Mouse (Mus musculus) liver, embryonic 11.5 days (tissue): ENCODE data around the gene Opalin. TPM values are rescaled to one million over a fixed set of nuclear protein-coding genes. Genes with fewer than 3 reads are reported as not detected.

Experiments
- ATAC-seq: fragments of 200-750 bp; cut with Nextera tagmentation; replicated peaks from 2 replicates; pipeline ENCODE4 v1.8.0; 2017; ENCODE audit warnings: moderate number of reproducible peaks, mild to moderate bottlenecking, moderate TSS enrichment, moderate library complexity; ENCODE audit not compliant: low FRiP score
- DNase-seq: peaks from one replicate; pipeline ENCODE4 v3.0.0-alpha.2; 2017; ENCODE audit warnings: low spot score
- H3K27ac ChIP-seq: fragments of 300-500 bp; sonication (generic); 2 replicates; pipeline ENCODE4 v1.5.1; 2014; ENCODE audit warnings: mild to moderate bottlenecking, low read depth, low read length, control low read depth
- H3K27me3 ChIP-seq: fragments of 300-500 bp; sonication (generic); replicated peaks from 2 replicates; pipeline ENCODE4 v1.6.1; 2014; ENCODE audit warnings: low read length, mixed read lengths; ENCODE audit not compliant: control insufficient read depth, insufficient read depth
- H3K36me3 ChIP-seq: fragments of 300-500 bp; sonication (generic); 2 replicates; pipeline ENCODE4 v1.6.1; 2014; ENCODE audit warnings: mild to moderate bottlenecking, low read length, moderate library complexity, mixed read lengths; ENCODE audit not compliant: control insufficient read depth, insufficient read depth
- H3K4me1 ChIP-seq: fragments of 300-500 bp; sonication (generic); replicated peaks from 2 replicates; pipeline ENCODE4 v1.6.1; 2014; ENCODE audit warnings: low read length, mixed read lengths; ENCODE audit not compliant: control insufficient read depth, insufficient read depth
- H3K4me2 ChIP-seq: fragments of 300-500 bp; sonication (generic); 2 replicates; pipeline ENCODE4 v1.6.1; 2014; ENCODE audit warnings: mild to moderate bottlenecking, control low read depth, moderate library complexity
- H3K4me3 ChIP-seq: fragments of 300-500 bp; sonication (generic); 2 replicates; pipeline ENCODE4 v1.5.1; 2014; ENCODE audit warnings: low read depth, low read length, control low read depth
- H3K9ac ChIP-seq: fragments of 300-500 bp; sonication (generic); 2 replicates; pipeline ENCODE4 v1.6.1; 2014; ENCODE audit warnings: low read depth, low read length, control low read depth
- H3K9me3 ChIP-seq: fragments of 300-500 bp; sonication (generic); 2 replicates; pipeline ENCODE4 v1.6.1; 2016; ENCODE audit warnings: low read length, inconsistent platforms, mixed read lengths; ENCODE audit not compliant: control insufficient read depth
- WGBS: fragments of 180-500 bp; shearing (Covaris S2); extraction: QIAGEN DNeasy Blood & Tissue Kit; methylation state at CpG from one replicate; pipeline ENCODE4 v1.1.7; 2014; 5-methylcytosine and 5-hydroxymethylcytosine counted together
- polyA plus RNA-seq: library from polyadenylated mRNA; unstranded; fragments of >200 nt; fragmentation: Nextera tagmentation; extraction: Ambion mirVana; gene quantifications from 2 replicates; pipeline ENCODE4 v1.2.1, GENCODE M21; 2014

Gene Opalin
- polyA plus RNA-seq, 1 experiment from 2014 or later, result not detected

DNA sequence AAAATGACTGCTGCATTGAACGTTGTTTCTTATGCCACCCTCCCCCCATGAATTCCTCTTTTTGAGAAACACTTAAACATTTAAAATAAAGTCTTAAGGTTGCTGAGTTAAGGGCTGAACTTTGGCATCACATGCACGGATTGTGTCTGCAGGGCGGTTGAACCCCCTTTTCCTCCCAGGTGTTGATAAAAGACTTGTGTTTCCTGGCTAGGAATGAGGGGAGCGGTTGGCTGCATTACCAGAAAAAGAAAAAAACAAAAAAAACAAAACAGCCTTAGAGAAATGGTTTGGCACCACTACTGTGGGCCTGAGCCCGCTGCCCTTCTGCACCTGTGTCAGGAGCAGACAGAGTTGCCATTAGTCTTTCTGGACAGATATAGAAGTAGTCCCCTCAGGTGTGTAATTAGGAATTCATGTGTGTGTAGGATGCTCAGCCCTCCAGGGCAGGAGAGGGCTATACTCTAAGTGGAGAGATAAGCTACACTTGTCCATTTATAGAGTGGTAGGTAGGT lies 57.7 kb downstream of the Opalin start:
- H3K27me3 ChIP-seq, result no peaks in the 10 kb centered on the region
- whole genome bisulfite sequencing, result 76% methylated on average over 5 of the region's 5 CpGs
- H3K9ac ChIP-seq, result no peak overlapping the region
- H3K4me1 ChIP-seq, result no peaks in the 10 kb centered on the region
- H3K36me3 ChIP-seq, result no peaks in the 10 kb centered on the region
- no peak overlapping the region for H3K27ac ChIP-seq
- H3K4me3 ChIP-seq, result no peak overlapping the region
- no peaks in the 10 kb centered on the region for H3K9me3 ChIP-seq
- no peak for ATAC-seq
- DNase-seq, result no peak
- H3K4me2 ChIP-seq, result no peak overlapping the region

DNA sequence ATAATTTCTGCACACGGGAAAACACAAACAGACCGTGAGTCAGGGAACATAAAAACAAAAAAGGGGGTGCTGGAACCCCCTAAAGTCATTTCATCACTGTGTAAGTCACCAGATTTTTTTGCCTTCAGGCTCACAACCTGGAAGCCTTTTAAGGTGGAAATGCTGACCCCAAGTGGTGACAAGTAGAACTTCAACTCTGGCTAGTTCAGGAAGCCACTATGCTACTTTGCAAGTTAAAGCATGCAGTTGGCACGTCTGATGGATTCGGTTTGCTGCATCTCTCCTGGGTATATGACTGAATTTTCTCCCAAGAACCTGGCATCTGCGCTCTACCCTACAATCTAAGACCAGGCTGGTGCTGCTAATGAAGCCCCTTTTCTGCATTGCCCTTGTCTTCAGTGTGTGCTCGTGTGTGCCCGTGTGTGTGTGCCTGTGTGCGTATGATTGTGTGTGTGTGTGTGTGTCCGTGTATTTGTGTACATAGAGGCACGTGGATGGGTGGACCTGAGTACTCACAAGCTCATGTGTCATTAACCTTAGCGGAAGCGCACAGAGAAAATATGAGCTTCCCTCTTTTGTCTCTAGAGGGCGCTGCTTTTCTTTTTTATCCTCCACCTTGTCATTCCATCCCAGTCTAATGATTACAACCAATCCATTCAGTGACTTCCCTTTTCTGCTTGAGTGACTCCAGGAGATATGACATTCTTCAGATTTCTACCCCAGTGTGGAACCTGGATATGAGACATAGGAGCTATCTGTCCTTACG lies 60.8 kb downstream of the Opalin start:
- peak overlapping the region; percentile 56; the same call in 1 of the 2 replicates for H3K9ac ChIP-seq
- H3K27ac ChIP-seq, result no peak overlapping the region
- no peak for DNase-seq
- H3K4me2 ChIP-seq, result peak overlapping the region; percentile 70
- H3K27me3 ChIP-seq, result peaks cover 3% of the 10 kb centered on the region; the same call in 1 of the 2 replicates
- H3K4me3 ChIP-seq, result peak overlapping the region; percentile 30
- 13% methylated on average over 14 of the region's 14 CpGs for WGBS
- H3K36me3 ChIP-seq, result no peaks in the 10 kb centered on the region
- H3K4me1 ChIP-seq, result no peaks in the 10 kb centered on the region
- no peaks in the 10 kb centered on the region for H3K9me3 ChIP-seq
- ATAC-seq, result 0 out of 2 replicates have a peak, but pooled peaks have one; percentile 34

DNA sequence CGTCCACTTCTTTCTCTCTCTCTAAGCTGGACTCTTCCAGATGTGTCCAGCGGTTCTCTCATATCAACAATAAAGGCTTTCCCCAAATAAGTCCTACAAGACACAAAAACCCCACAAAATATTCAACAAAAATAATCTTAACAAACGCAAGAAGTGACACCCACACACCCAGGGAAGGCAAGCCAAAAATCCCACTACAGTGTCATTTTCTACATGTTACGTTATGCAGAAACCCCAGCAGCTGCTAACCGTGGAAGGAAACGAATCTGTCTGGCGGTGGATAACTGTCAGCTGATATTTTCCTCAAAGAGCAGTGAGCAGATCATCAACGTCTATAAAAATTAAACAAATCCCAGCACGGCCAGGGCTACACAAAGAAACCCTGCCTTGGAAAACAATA lies 62.9 kb downstream of the Opalin start:
- H3K27me3 ChIP-seq, result peaks cover 3% of the 10 kb centered on the region; the same call in 1 of the 2 replicates

DNA sequence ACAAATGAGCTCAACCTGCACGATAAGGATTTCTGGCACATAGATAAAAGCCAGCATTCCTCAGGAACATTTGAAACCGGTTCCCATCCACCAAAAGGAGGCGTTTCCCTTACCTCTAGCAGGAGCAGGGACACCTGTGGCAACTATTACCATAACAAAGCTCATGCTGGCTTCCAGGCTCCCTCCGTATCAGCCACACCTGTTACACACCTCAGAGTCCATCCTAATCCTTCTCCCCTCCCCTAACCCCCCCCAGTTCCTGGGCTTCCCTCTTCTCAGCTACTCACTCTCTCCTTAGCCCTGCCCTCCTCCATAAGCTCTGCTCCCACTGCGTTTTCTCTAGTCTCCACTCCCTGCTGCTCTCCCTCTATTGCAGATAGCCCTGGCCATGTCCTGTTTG lies 63.3 kb downstream of the Opalin start:
- Histone ChIP-seq H3K36me3 (no peaks in the 10 kb centered on the region), H3K27ac (no peak overlapping the region), H3K9me3 (no peaks in the 10 kb centered on the region), H3K9ac (no peak overlapping the region), H3K27me3 (peaks cover 3% of the 10 kb centered on the region; the same call in 1 of the 2 replicates), H3K4me1 (no peaks in the 10 kb centered on the region), H3K4me3 (no peak overlapping the region), H3K4me2 (no peak overlapping the region)
- 5% methylated on average over 5 of the region's 5 CpGs for WGBS
- DNase-seq (no peak), ATAC-seq (no peak)

More for the DNA sequence above, 62.9 kb downstream of the Opalin start:
- H3K4me2 ChIP-seq, result no peak overlapping the region
- no peak overlapping the region for H3K27ac ChIP-seq
- H3K9me3 ChIP-seq, result no peaks in the 10 kb centered on the region
- 16% methylated on average over 9 of the region's 9 CpGs for WGBS
- ATAC-seq (no peak), DNase-seq (no peak)
- H3K9ac ChIP-seq, result no peak overlapping the region
- no peaks in the 10 kb centered on the region for H3K36me3 ChIP-seq
- H3K4me1 ChIP-seq, result no peaks in the 10 kb centered on the region
- no peak overlapping the region for H3K4me3 ChIP-seq

Other genes starting within 250 kb of the Opalin start
- gene Ccnj, start 245.8 kb downstream of the Opalin start, polyA plus RNA-seq, result 12.4 and 13.2 TPM in 2 replicates
- 13.7 and 14.8 TPM in 2 replicates for gene Zfp518a, start 182.4 kb downstream of the Opalin start, polyA plus RNA-seq
- gene Blnk, start 82.6 kb downstream of the Opalin start, polyA plus RNA-seq, result 0.26 and 0.31 TPM in 2 replicates
- gene Dntt, start 47.8 kb downstream of the Opalin start, polyA plus RNA-seq, result 0.09 TPM in 1 of 2 replicates, not detected in the other
- not detected in 2 replicates for gene Tll2, start 129.7 kb upstream of the Opalin start, polyA plus RNA-seq
- 112 and 134 TPM in 2 replicates for gene Tm9sf3, start 186.9 kb upstream of the Opalin start, polyA plus RNA-seq